Comparison of ENCODE assay signal across 20 mouse cellular contexts in the genomic region with DNA sequence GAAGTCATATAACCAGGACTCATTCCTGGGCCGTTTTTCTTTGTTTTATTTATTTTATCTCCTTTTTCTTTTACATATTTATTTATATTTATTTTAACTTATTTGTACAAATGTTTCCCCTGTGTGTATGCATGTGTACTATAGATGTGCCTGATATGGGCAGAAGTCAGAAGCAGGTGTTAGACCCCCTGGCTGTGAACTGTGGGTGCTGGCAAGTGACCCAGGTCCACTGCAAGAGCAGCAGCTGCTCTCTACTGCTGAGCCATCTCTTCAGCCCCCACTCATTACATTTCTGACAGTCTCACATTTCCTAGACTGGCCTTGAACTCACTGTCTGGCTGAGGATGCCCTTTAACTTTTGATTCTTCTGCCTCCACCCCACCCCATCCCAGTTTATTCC. TPM values are rescaled to one million over a fixed set of nuclear protein-coding genes. Genes with fewer than 3 reads are reported as not detected.
DNase-seq lines count a peak whose midpoint lies in the region; ATAC-seq and TF ChIP-seq lines count a peak whose summit lies in the region.
"Had no signal": no experiment of that assay in that cellular context is flagged by ENCODE, and none has a peak within 500 bp of the region (broad histone marks: within the 10 kb centered on the region; RNA-seq: fewer than 3 reads in every experiment).

No protein-coding gene starts in this region.

- TF ChIP-seq CTCF in liver, postnatal 0 days (IDR thresholded peaks at IDR 0.05; ENCODE audit: low read depth): no peak

- H3K36me3 ChIP-seq in myocyte (ENCODE audit: control insufficient read depth, insufficient read depth): no peaks in the 10 kb centered on the region
- H3K36me3 ChIP-seq in liver, postnatal 0 days (replicated peaks; ENCODE audit: insufficient read depth, low read length): no peaks in the 10 kb centered on the region
- H3K36me3 ChIP-seq: G1E had no signal

- H3K4me3 ChIP-seq in myocyte: no peak overlapping the region
- no peak overlapping the region for H3K4me3 ChIP-seq in liver, postnatal 0 days (ENCODE audit: low read depth, low read length)

- no peaks in the 10 kb centered on the region for H3K9me3 ChIP-seq in liver, postnatal 0 days (ENCODE audit: low read length)
- H3K9me3 ChIP-seq: G1E had no signal

- H3K27ac ChIP-seq in liver, postnatal 0 days (ENCODE audit: low read depth): no peak overlapping the region

- intact Hi-C loops in left cerebral cortex, postnatal 4 days (cut with DNase I): no loop called here
- intact Hi-C loops in left cerebral cortex, postnatal 14 days (cut with DNase I): no loop called here

- H3K9ac ChIP-seq in liver, postnatal 0 days (replicated peaks): no peak overlapping the region

- no peaks in the 10 kb centered on the region for H3K4me1 ChIP-seq in liver, postnatal 0 days (ENCODE audit: insufficient read depth)

- peak; percentile 35 for DNase-seq in left cerebral cortex, postnatal 4 days
- DNase-seq in left cerebral cortex, postnatal 14 days (ENCODE audit: low spot score in 2 of 2): no peak
- no peak for DNase-seq in liver, postnatal 0 days
- DNase-seq: adrenal gland, adult 2 months; adrenal gland, adult 8-10 months; adrenal gland, postnatal 10 days; adrenal gland, postnatal 14 days; adrenal gland, postnatal 25 days; adrenal gland, postnatal 36 days; B cell, adult 2 months; cerebellum, adult 11 months; cerebellum, adult 11-12 months; cerebellum, adult 18-20 months had no signal

- H3K27me3 ChIP-seq in myocyte (ENCODE audit: control insufficient read depth, insufficient read depth, insufficient read length): no peaks in the 10 kb centered on the region
- no peaks in the 10 kb centered on the region for H3K27me3 ChIP-seq in liver, postnatal 0 days (ENCODE audit: insufficient read depth, low read length)
- H3K27me3 ChIP-seq: Patski had no signal

- no peaks in the 10 kb centered on the region for H3K79me2 ChIP-seq in myocyte (ENCODE audit: control insufficient read depth, insufficient read depth)

- 65% methylated on average over 1 of the region's 1 CpGs for WGBS in liver, postnatal 0 days (ENCODE audit: insufficient replicate concordance)

- TF ChIP-seq POLR2A in myocyte (IDR thresholded peaks at IDR 0.05; ENCODE audit: insufficient read length, low read depth): no peak

- TF ChIP-seq EP300 in liver, postnatal 0 days (IDR thresholded peaks at IDR 0.05; ENCODE audit: low read depth): no peak

- ATAC-seq in liver, postnatal 0 days: no peak
- ATAC-seq: activated CD4-positive, CD25-positive, alpha-beta regulatory T cell, adult 4 months; CD4-positive, CD25-positive, alpha-beta regulatory T cell, adult 4 months; Patski had no signal

- no peak overlapping the region for H3K4me2 ChIP-seq in myocyte (ENCODE audit: low read depth)
- H3K4me2 ChIP-seq in liver, postnatal 0 days (ENCODE audit: low read depth, low read length): no peak overlapping the region

- no peak overlapping the region for H3ac ChIP-seq in myocyte (ENCODE audit: control insufficient read depth, insufficient read length)

TF ChIP-seq in myocyte, 11 proteins besides CTCF, POLR2A, EP300 and RAD21:
- TF ChIP-seq MYOD1 (IDR thresholded peaks at IDR 0.05; ENCODE audit: control insufficient read depth in 1 of 3, insufficient read length in 2 of 3, low read depth in 2 of 3) (peak in 2 of 3 experiments; percentile 86 to 89), SRF (IDR thresholded peaks at IDR 0.05; ENCODE audit: control insufficient read depth, insufficient read length, low read depth) (peak; percentile 50), MAX (IDR thresholded peaks at IDR 0.05; ENCODE audit: low read depth) (no peak), TCF3 (IDR thresholded peaks at IDR 0.05; ENCODE audit: insufficient read length, low read depth) (no peak), TCF12 (IDR thresholded peaks at IDR 0.05; ENCODE audit: insufficient read depth, poor library complexity, severe bottlenecking) (no peak), MYOG (IDR thresholded peaks at IDR 0.05; ENCODE audit: control insufficient read depth in 1 of 3, insufficient read depth in 1 of 3, insufficient read length in 2 of 3, low read depth in 2 of 3) (peak; percentile 16 to 86 (median 66)), POLR2AphosphoS2 (IDR thresholded peaks at IDR 0.05; ENCODE audit: insufficient read length, low read depth) (no peak), REST (IDR thresholded peaks at IDR 0.05; ENCODE audit: insufficient read depth, insufficient read length) (no peak)

RNA-seq across cellular contexts. Expression of a gene that starts 11.6 kb away (rescaled TPM):
- total RNA-seq in left cerebral cortex, postnatal 4 days (2021): 10 to 100 TPM; 10.5 to 14.1 TPM
- total RNA-seq in left cerebral cortex, postnatal 14 days (2021): 1 to 10 TPM; 2.4 to 7.1 TPM
- polyA plus RNA-seq in myocyte (2012; fragmentation: generic; extraction: Trizol): 159 TPM
- polyA plus RNA-seq in liver, postnatal 0 days (2015; fragmentation: Nextera tagmentation; extraction: Ambion mirVana): 0.39 and 0.94 TPM in 2 replicates
- polyA plus RNA-seq: activated CD4-positive, CD25-positive, alpha-beta regulatory T cell, adult 4 months; G1E had no signal

RNA-seq across cellular contexts. Expression of a gene that starts 35.9 kb away (rescaled TPM):
- total RNA-seq in left cerebral cortex, postnatal 4 days (2021): 10 to 100 TPM; 54.0 to 59.8 TPM
- total RNA-seq in left cerebral cortex, postnatal 14 days (2021): 10 to 100 TPM; 51.3 to 53.5 TPM
- 26.3 TPM for polyA plus RNA-seq in myocyte (2012; fragmentation: generic; extraction: Trizol)
- polyA plus RNA-seq in liver, postnatal 0 days (2015; fragmentation: Nextera tagmentation; extraction: Ambion mirVana): 20.8 and 31.2 TPM in 2 replicates

RNA-seq across cellular contexts. Expression of a gene that starts 51.2 kb away (rescaled TPM):
- total RNA-seq in left cerebral cortex, postnatal 4 days (2021): 10 to 100 TPM; 11.8 to 12.7 TPM
- total RNA-seq in left cerebral cortex, postnatal 14 days (2021): 10 to 100 TPM in 1 of 2 experiments, 1 to 10 TPM in 1; 9.2 to 11.4 TPM
- 0.22 TPM for polyA plus RNA-seq in myocyte (2012; fragmentation: generic; extraction: Trizol)
- 0.02 TPM in 1 of 2 replicates, not detected in the other for polyA plus RNA-seq in liver, postnatal 0 days (2015; fragmentation: Nextera tagmentation; extraction: Ambion mirVana)
- total RNA-seq: CH12.LX, G1E, MEL had no signal
- polyA plus RNA-seq: activated CD4-positive, CD25-positive, alpha-beta regulatory T cell, adult 4 months; CD4-positive, CD25-positive, alpha-beta regulatory T cell, adult 4 months; G1E had no signal
